Mouse (Mus musculus) liver, embryonic 14.5 days (tissue): ENCODE results near the gene Pck2.

ENCODE experiments used
- CTCF ChIP-seq: IDR thresholded peaks from 2 replicates; pipeline ENCODE4 v1.5.1; 2016; ENCODE audit warnings: antibody characterized with exemption, low read depth, control low read depth
- EP300 ChIP-seq: IDR thresholded peaks from 2 replicates; pipeline ENCODE4 v1.6.1; 2016; ENCODE audit warnings: antibody characterized with exemption, low read depth

DNA sequence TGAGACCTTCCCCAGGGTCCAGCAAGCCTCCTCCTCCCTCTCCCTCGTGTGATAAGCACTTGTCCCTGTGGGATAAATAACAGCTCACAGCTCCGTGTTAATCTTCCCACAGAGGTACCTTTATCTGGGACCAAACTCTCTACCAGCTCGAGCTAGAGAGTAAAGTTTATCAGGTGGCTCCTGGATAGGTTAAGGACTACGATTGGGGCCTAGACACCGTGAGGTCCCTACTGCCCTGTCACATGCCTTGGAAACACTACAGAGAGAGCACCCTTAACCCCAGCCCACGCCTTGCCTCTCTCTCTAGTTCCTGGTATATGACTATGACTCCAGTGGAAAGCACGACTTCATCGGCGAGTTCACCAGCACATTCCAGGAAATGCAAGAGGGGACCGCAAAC, 26.1 kb upstream of the Pck2 start:
- no peak for TF ChIP-seq CTCF
- no peak for TF ChIP-seq EP300
